Mouse (Mus musculus) ES-E14 (cell line): Measurements from ENCODE around the gene Olfr92. TPM values are rescaled to one million over a fixed set of nuclear protein-coding genes. Genes with fewer than 3 reads are reported as not detected.
A peak's percentile ranks its signal among the peaks of the same experiment; 100 is the strongest.

ENCODE experiments used
- DNase-seq: peaks from one replicate; pipeline ENCODE4 v3.0.0-alpha.2; 2013; ENCODE audit warnings: low read depth, low spot score
- H3K27ac ChIP-seq: 2 replicates; pipeline ENCODE4 v1.5.1; 2012; ENCODE audit warnings: low read depth, mild to moderate bottlenecking, low read length, moderate library complexity, mixed read lengths; ENCODE audit not compliant: poor library complexity, insufficient read depth, severe bottlenecking
- H3K36me3 ChIP-seq: 2 replicates; pipeline ENCODE4 v1.6.1; 2012; ENCODE audit warnings: mild to moderate bottlenecking, low read length, moderate library complexity, mixed read lengths; ENCODE audit not compliant: control insufficient read depth, poor library complexity, insufficient read depth, severe bottlenecking
- H3K4me1 ChIP-seq, 2 experiments: fragments of 150-350 bp in 1 of 2; sonication (generic) in 1 of 2; 2 replicates each; pipeline ENCODE4 v1.6.1; 2012; ENCODE audit warnings: low read length in 2 of 2, mild to moderate bottlenecking in 1 of 2, mixed read lengths in 1 of 2; ENCODE audit not compliant: control insufficient read depth in 2 of 2, insufficient read depth in 2 of 2, poor library complexity in 1 of 2
- H3K4me3 ChIP-seq, 2 experiments: fragments of 150-350 bp in 1 of 2; sonication (generic) in 1 of 2; 2 replicates each; pipeline ENCODE4 v1.5.1; 2012; ENCODE audit warnings: low read length in 2 of 2, low read depth in 1 of 2, mild to moderate bottlenecking in 1 of 2, mixed read lengths in 1 of 2; ENCODE audit not compliant: insufficient read depth in 1 of 2, poor library complexity in 1 of 2, severe bottlenecking in 1 of 2
- H3K9ac ChIP-seq: 2 replicates; pipeline ENCODE4 v1.6.1; 2012; ENCODE audit warnings: low read depth, mild to moderate bottlenecking, low read length, mixed read lengths; ENCODE audit not compliant: poor library complexity, insufficient read depth, severe bottlenecking
- H3K9me3 ChIP-seq: fragments of 150-350 bp; sonication (generic); 2 replicates; pipeline ENCODE4 v1.6.1; 2012; ENCODE audit warnings: low read depth, mild to moderate bottlenecking, low read length; ENCODE audit not compliant: control insufficient read depth, insufficient read depth
- CHD2 ChIP-seq: IDR thresholded peaks from 2 replicates; pipeline ENCODE4 v1.6.1; 2014; ENCODE audit warnings: mild to moderate bottlenecking, low read depth, low read length, inconsistent platforms
- HCFC1 ChIP-seq: IDR thresholded peaks from 2 replicates; pipeline ENCODE4 v1.6.1; 2012; ENCODE audit warnings: low read length, inconsistent platforms, borderline replicate concordance; ENCODE audit not compliant: insufficient read depth
- MAFK ChIP-seq: IDR thresholded peaks from 2 replicates; pipeline ENCODE4 v1.6.1; 2014; ENCODE audit warnings: mild to moderate bottlenecking, low read depth, low read length, inconsistent platforms; ENCODE audit not compliant: insufficient read depth
- ZC3H11A ChIP-seq: IDR thresholded peaks from 2 replicates; pipeline ENCODE4 v1.6.1; 2012; ENCODE audit warnings: low read depth, mild to moderate bottlenecking, inconsistent platforms, low read length, borderline replicate concordance
- ZNF384 ChIP-seq: IDR thresholded peaks from 2 replicates; pipeline ENCODE4 v1.6.1; 2012; ENCODE audit warnings: low read depth, low read length, inconsistent platforms
- in situ Hi-C, 2 experiments: fragments of 600-800 bp; cut with MboI; formaldehyde crosslinking; loops; one replicate each; pipeline ENCODE4 v1.15.1; 2025; ENCODE audit warnings: low sequenced_read_pairs in 2 of 2, inconsistent platforms in 1 of 2; ENCODE audit not compliant: unreplicated experiment in 2 of 2
- total RNA-seq: library from RNA; depleted of rRNA; stranded (reverse); fragments of 300-350 nt; gene quantifications from 2 replicates; pipeline ENCODE4 v1.2.3, GENCODE M21; 2012

The Olfr92 gene
- total RNA-seq, 1 experiment: not detected

DNA sequence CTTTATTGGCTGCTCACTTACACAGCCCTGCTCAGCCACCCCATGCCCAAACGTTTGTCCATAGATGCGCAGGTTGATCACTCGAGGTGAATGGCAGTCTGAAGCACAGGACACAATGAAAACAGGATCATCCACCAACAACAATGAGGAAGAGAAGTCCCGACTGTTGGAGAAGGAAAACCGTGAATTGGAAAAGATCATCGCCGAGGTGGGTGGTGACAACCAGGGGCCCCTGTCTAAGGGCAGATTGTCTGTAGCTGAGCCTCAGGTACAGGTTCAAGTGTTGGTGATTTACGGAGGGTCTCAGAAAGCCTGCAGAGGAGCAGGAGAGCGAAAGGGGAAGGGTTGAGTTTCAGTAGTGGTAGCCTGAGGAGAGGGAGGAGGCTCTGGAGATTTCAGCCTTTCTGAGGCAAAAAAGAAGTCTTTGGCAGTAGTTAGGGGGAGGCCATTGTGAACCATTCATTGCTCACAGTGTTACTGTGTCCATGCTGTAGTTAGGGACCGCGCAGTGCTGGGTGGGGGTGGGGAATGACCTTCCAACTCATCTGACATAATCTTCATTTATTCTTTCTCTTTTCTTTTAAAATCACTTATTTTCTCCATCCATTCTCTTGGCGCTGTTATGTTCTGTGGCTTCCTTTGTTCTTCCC, 47.7 kb downstream of the Olfr92 start:
- TF ChIP-seq HCFC1 (no peak), CHD2 (no peak), ZNF384 (no peak), MAFK (no peak), ZC3H11A (no peak)
- H3K4me1 ChIP-seq: peaks cover 9 to 22% of the 10 kb centered on the region in 2 experiments
- H3K36me3 ChIP-seq: peaks cover 76% of the 10 kb centered on the region
- no peaks in the 10 kb centered on the region for H3K9me3 ChIP-seq
- H3K9ac ChIP-seq: no peak overlapping the region; the same call in 1 of the 2 replicates
- no peak for DNase-seq
- in situ Hi-C loops: no loop called here
- peak overlapping the region; percentile 87 for H3K27ac ChIP-seq
- peak overlapping the region; percentile 38 to 43; a peak in 3 of 4 replicates for H3K4me3 ChIP-seq

GRCm38 (mm10) chr17:37070121-37070520, 49.8 kb downstream of the Olfr92 start:
- TF ChIP-seq CHD2: no peak
- no peak for TF ChIP-seq ZC3H11A
- TF ChIP-seq ZNF384: no peak
- no peak for TF ChIP-seq MAFK
- TF ChIP-seq HCFC1: no peak
- no peaks in the 10 kb centered on the region for H3K9me3 ChIP-seq
- H3K9ac ChIP-seq: no peak overlapping the region
- DNase-seq: no peak
- H3K27ac ChIP-seq: peak overlapping the region; percentile 26; the same call in 1 of the 2 replicates
- no peak overlapping the region for H3K4me3 ChIP-seq
- peaks cover 9 to 13% of the 10 kb centered on the region in 2 experiments for H3K4me1 ChIP-seq
- in situ Hi-C loops: no loop called here
- peaks cover 73% of the 10 kb centered on the region for H3K36me3 ChIP-seq

- no peak for TF ChIP-seq CHD2
- TF ChIP-seq ZNF384: no peak
- TF ChIP-seq MAFK: no peak
- TF ChIP-seq ZC3H11A: no peak
- TF ChIP-seq HCFC1: no peak
- Histone ChIP-seq H3K4me3 (no peak overlapping the region), H3K4me1 (peaks cover 3 to 12% of the 10 kb centered on the region in 2 experiments; a peak in 2 of 4 replicates), H3K36me3 (peaks cover 76% of the 10 kb centered on the region), H3K9ac (no peak overlapping the region), H3K27ac (no peak overlapping the region), H3K9me3 (no peaks in the 10 kb centered on the region)
- DNase-seq: no peak
- in situ Hi-C loops: no loop called here
These were observed 52.0 kb downstream of the Olfr92 start for GRCm38 (mm10) chr17:37067861-37068260.

GRCm38 (mm10) chr17:37065993-37066392, 53.9 kb downstream of the Olfr92 start:
- H3K4me1 ChIP-seq: peaks cover under 1 to 17% of the 10 kb centered on the region in 2 experiments; a peak in 2 of 4 replicates
- H3K9me3 ChIP-seq: no peaks in the 10 kb centered on the region
- H3K36me3 ChIP-seq: peaks cover 77% of the 10 kb centered on the region
- H3K9ac ChIP-seq: no peak overlapping the region
- DNase-seq: no peak
- in situ Hi-C loops: no loop called here
- TF ChIP-seq ZNF384 (no peak), ZC3H11A (no peak), CHD2 (no peak), MAFK (no peak), HCFC1 (no peak)
- H3K27ac ChIP-seq: no peak overlapping the region
- H3K4me3 ChIP-seq: no peak overlapping the region
